Mouse (Mus musculus): ENCODE measurements around the gene Tmem201.

GRCm38 (mm10) chr4:149719686-149720085 lies 18.2 kb downstream of the Tmem201 start:
- TF ChIP-seq CTCF (IDR thresholded peaks at IDR 0.05; ENCODE audit: low read depth, low read length) (no peak), POLR2A (IDR thresholded peaks at IDR 0.05; ENCODE audit: borderline replicate concordance, low read depth, low read length) (no peak)

Measured in bone marrow macrophage, adult 2 months (primary cell).